Mouse (Mus musculus): Measurements from ENCODE around the gene Pcnx3.

Pcnx3 gene

GRCm38 (mm10) chr19:5692913-5693396 is 4.2 kb upstream of the Pcnx3 start:
- TF ChIP-seq GATA4 (IDR thresholded peaks at IDR 0.05; ENCODE audit: insufficient replicate concordance, low read length): no peak

- 0 out of 2 replicates have a peak, but pooled peaks have one; percentile 14 for TF ChIP-seq GATA4 (IDR thresholded peaks at IDR 0.05; ENCODE audit: insufficient replicate concordance, low read length)
These were observed 3.6 kb upstream of the Pcnx3 start for GRCm38 (mm10) chr19:5692086-5692912.

GRCm38 (mm10) chr19:5691601-5692000 is 2.9 kb upstream of the Pcnx3 start:
- TF ChIP-seq GATA4 (IDR thresholded peaks at IDR 0.05; ENCODE audit: insufficient replicate concordance, low read length): no peak

- no peak for TF ChIP-seq GATA4 (IDR thresholded peaks at IDR 0.05; ENCODE audit: insufficient replicate concordance, low read length)
These were observed 1.6 kb upstream of the Pcnx3 start for GRCm38 (mm10) chr19:5690343-5690735.

GRCm38 (mm10) chr19:5689565-5690342 is 1.0 kb upstream of the Pcnx3 start:
- TF ChIP-seq GATA4 (IDR thresholded peaks at IDR 0.05; ENCODE audit: insufficient replicate concordance, low read length): peak; percentile 15; the same call in 1 of the 2 replicates

- no peak for TF ChIP-seq GATA4 (IDR thresholded peaks at IDR 0.05; ENCODE audit: insufficient replicate concordance, low read length)
These were observed 350 bp upstream of the Pcnx3 start for GRCm38 (mm10) chr19:5689088-5689428.

- TF ChIP-seq GATA4 (IDR thresholded peaks at IDR 0.05; ENCODE audit: insufficient replicate concordance, low read length): no peak
These were observed 970 bp downstream of the Pcnx3 start for GRCm38 (mm10) chr19:5687738-5688137.

- no peak for TF ChIP-seq GATA4 (IDR thresholded peaks at IDR 0.05; ENCODE audit: insufficient replicate concordance, low read length)
These were observed 2.3 kb downstream of the Pcnx3 start for GRCm38 (mm10) chr19:5686437-5686836.

GRCm38 (mm10) chr19:5685861-5686260 is 2.8 kb downstream of the Pcnx3 start:
- TF ChIP-seq GATA4 (IDR thresholded peaks at IDR 0.05; ENCODE audit: insufficient replicate concordance, low read length): no peak

GRCm38 (mm10) chr19:5685431-5685830 is 3.3 kb downstream of the Pcnx3 start:
- TF ChIP-seq GATA4 (IDR thresholded peaks at IDR 0.05; ENCODE audit: insufficient replicate concordance, low read length): no peak

GRCm38 (mm10) chr19:5684985-5685384 is 3.7 kb downstream of the Pcnx3 start:
- TF ChIP-seq GATA4 (IDR thresholded peaks at IDR 0.05; ENCODE audit: insufficient replicate concordance, low read length): no peak

GRCm38 (mm10) chr19:5684236-5684635 is 4.5 kb downstream of the Pcnx3 start:
- TF ChIP-seq GATA4 (IDR thresholded peaks at IDR 0.05; ENCODE audit: insufficient replicate concordance, low read length): no peak

- no peak for TF ChIP-seq GATA4 (IDR thresholded peaks at IDR 0.05; ENCODE audit: insufficient replicate concordance, low read length)
These were observed 8.3 kb downstream of the Pcnx3 start for GRCm38 (mm10) chr19:5680432-5680831.

- no peak for TF ChIP-seq GATA4 (IDR thresholded peaks at IDR 0.05; ENCODE audit: insufficient replicate concordance, low read length)
These were observed 20.3 kb downstream of the Pcnx3 start for GRCm38 (mm10) chr19:5668372-5668771.

GRCm38 (mm10) chr19:5666386-5666785 is 22.3 kb downstream of the Pcnx3 start:
- TF ChIP-seq GATA4 (IDR thresholded peaks at IDR 0.05; ENCODE audit: insufficient replicate concordance, low read length): no peak

GRCm38 (mm10) chr19:5665465-5665864 is 23.2 kb downstream of the Pcnx3 start:
- TF ChIP-seq GATA4 (IDR thresholded peaks at IDR 0.05; ENCODE audit: insufficient replicate concordance, low read length): no peak

Measured in liver, adult (tissue).